Mouse (Mus musculus) right cerebral cortex, postnatal 25 days (tissue): Measurements from ENCODE around the gene Zfyve16.

Source experiments
- DNase-seq: peaks from one replicate; pipeline ENCODE4 v3.0.0; 2022

Zfyve16 gene

DNA sequence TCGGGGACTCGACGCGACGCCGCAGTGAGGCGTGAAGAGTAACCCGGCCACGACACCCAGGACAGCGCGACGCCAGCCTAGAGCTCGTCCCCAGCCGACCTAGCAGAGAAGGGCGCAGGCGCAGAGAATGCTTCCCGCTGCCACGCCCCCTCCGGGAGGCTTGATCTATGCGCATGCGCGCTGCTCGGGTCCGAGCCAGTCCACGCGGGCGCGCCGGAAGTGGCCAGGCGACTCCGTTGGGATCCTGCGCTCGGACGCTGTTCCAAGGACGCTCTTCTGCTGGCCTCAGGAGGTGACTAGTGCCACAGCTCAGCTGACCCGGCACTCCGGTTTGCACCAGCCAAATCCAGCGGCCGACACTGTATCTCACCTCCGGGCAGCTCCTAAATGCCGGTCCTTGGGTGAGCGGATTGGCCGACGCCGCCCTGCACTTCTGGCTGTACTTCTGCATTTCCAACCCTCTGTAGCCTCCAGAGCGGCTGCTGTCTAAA, at the start of gene Zfyve16:
TSS of gene Zfyve16 (minus strand) at position 148 of the 491 bp plus-strand sequence.
- peak; percentile 98 for DNase-seq

GRCm38 (mm10) chr13:92578210-92578609, 47.5 kb upstream of the Zfyve16 start:
- no peak for DNase-seq

- DNase-seq = no peak
These were observed 46.0 kb upstream of the Zfyve16 start for GRCm38 (mm10) chr13:92576688-92577087.

DNA sequence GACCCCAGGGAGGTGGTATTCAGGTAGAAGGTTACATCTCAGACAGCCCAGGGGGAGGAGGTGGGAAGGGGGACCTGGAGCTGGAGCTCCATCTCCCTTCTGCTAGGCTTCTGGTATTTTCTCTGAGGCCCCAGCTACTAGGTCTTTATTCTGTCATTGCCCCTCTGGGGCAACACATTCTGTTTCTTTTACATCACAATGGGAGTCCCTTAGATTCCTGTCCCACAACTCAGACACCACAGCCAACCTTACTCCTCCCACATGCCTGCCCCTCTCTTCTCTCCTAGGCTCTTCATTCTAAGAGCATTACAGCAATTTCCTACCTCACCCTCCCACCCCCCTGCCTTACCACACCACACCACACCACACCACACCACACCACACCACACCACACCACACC, 45.4 kb upstream of the Zfyve16 start, which contains the start of gene Spz1:
TSS of gene Spz1 (minus strand) at position 101 of the 400 bp plus-strand sequence.
- no peak for DNase-seq

- no peak for DNase-seq
These were observed 28.8 kb upstream of the Zfyve16 start for GRCm38 (mm10) chr13:92559429-92559828.

DNA sequence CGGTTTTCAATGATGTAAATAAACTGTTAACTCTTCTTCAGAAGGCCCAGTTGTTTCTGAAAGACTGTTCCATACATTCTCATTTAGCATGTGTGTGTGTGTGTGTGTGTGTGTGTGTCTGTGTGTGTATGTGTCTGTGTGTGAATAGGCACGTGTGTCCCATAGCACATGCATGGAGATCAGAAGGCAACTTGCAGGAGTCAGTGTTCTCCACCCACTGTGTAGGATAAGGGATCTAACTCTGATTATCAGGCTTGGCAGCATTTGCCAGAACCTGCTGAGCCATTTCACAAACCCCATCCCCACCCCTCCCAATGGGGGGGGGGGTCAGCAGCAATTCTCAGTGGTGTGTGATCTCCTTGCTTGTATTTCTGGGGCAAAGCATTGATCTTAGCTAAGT, 26.6 kb upstream of the Zfyve16 start:
- DNase-seq = no peak

- no peak for DNase-seq
These were observed 25.9 kb upstream of the Zfyve16 start for GRCm38 (mm10) chr13:92556458-92557126.

GRCm38 (mm10) chr13:92547093-92547492, 16.4 kb upstream of the Zfyve16 start:
- no peak for DNase-seq

GRCm38 (mm10) chr13:92540997-92541396, 10.3 kb upstream of the Zfyve16 start:
- DNase-seq = no peak

DNA sequence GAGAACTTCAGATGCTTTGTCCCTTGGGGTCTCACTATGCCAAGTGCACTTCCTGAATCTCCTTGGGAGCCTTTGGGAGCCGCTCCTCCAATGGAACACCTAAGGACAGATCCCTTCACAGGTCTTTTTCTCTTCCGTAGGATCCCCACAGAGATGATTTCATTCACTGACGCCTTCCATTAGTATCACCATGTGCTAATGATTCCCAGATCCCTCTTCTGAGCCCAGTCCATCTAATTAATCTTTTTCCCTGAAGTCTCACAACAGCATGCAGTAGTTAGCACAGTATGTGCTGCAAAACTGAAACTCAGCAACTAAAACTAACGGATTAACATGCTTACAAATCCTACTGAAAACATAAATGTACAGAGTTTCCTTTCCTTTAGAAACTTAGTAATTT, 8.5 kb upstream of the Zfyve16 start:
- DNase-seq = no peak

DNA sequence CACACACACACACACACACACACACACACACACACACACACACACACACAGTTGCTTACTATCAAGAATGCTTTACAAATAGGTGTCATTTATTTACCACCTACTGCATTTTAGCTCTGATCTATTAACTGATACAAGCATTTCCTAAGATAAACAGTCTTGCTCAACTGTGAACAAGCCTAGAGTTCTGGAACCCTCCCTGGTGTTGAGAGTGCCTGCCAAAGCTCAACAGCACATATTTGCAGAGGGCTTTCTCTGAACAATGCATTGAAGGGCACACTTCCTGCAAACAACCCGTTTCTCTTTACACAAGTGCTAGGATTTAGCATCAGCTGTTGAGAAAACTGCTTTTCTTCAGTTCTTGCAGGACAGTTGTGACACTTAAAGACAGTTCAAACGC, 3.1 kb upstream of the Zfyve16 start:
- DNase-seq = no peak

GRCm38 (mm10) chr13:92532216-92532615, 1.5 kb upstream of the Zfyve16 start:
- no peak for DNase-seq

DNA sequence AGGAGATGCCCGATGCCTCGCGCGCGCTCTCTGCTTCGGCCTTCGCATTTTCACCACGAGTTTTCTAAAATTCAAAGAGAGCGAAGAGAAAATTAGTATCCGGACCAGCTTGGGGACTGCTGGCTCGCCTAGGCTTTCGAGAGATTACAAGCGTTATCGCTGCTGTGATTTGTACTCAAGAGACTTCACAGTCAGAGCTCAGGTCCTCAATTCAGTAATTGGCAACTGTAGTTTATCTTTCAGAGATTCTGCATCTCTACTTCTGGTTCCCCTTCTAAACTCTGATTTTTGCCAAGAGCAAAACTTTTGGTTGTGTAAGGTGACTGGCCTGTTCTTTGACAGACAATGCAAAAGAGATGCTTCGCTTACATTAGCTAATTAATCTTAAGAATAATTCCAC, 569 bp upstream of the Zfyve16 start:
- DNase-seq = no peak

DNA sequence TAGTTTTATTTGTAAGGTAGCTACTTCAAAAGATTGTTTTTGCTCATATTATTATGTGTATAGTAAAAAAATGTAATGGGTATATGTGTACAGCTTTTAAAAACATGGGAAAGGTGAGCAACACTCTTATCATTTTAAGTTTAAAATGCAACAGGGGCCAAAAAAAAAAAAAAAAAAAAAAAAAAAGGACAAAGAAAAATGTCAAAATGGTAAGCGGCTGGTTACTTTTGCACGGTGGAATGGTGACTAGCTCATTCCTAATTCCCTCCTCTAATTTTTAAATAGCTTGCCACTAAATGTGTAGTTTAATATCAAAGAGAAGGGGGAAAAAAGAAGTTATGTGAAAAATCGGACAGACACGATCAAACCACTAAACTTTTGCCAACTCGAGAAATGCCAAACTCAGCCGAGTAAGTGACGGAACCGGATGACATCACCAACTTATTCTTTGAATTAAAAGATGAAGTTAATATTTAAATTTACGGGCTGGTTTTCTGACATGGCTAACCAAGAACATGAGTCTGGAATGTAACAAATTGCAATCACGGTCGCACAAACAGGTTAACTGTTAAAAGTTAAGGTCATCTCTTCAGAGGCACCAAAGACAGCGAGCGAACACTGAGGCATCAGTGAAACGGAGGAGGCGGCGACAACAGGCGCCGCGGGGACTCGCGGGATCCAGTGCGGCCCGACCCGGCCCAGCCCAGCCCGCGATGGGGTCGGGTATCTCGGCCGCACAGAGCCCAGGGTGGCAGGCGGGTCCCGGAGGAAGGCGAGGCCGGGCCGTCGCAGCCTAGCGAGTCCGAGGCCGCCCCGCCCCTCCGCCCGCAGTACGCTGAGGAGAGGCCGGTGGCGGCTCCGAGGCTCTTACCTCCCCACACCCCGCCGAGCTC, 594 bp downstream of the Zfyve16 start:
- DNase-seq = no peak

GRCm38 (mm10) chr13:92523178-92523813, 7.4 kb downstream of the Zfyve16 start:
- no peak for DNase-seq

- no peak for DNase-seq
These were observed 25.8 kb downstream of the Zfyve16 start for GRCm38 (mm10) chr13:92504871-92505270.

GRCm38 (mm10) chr13:92491923-92492322, 38.7 kb downstream of the Zfyve16 start:
- no peak for DNase-seq

DNA sequence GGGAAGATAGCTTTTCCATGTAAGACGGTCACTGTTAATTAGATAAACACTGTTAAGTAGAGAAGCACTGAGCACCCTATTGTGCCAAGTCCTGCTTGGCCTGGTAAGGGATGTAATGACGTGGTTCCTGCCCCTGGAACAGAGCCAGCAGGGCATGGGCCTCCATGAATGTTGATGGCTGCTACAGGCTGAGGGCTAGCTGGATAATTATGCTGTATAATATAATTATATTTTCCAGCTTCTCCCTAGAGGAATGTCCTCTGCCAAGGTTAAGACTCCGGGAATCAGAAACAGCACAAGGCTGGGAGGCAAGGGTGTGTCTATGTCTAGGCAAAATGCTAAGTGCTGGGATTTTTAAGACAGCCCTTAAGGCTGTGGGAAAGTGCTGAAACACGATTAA, 39.9 kb downstream of the Zfyve16 start:
- DNase-seq = no peak

DNA sequence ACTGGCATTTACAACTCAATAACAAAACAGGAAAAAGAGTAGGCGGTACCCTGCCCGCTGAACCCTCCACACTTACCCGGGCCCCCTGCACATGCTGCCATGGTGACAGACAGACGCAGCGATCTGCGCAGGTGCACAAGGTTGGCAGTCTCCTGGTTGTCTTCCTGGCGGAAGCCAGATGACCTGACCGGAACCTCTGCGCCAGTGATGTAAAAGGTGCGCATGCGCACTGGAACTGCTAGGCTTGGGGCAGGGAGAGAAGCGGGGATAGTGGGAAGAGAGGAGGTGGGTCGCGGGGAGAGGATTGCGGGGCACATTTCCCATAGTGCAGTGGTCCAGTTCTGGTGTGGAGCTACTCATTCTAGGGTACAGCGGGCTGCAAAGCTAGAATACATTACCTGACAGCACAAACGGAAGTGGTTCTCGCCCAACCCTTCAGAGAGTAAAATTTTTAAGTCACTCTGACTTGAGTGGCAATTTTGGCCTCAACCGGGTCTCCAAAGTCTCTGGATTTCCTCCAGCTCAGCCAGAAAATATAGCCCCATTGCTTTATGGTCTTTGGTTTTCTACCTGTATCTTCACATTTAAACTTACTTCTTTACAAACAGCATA, 46.7 kb downstream of the Zfyve16 start, which contains the start of gene Fam151b:
TSS of gene Fam151b (minus strand) at position 164 of the 612 bp plus-strand sequence.
- DNase-seq = peak; percentile 89

GRCm38 (mm10) chr13:92483348-92483747, 47.3 kb downstream of the Zfyve16 start:
- DNase-seq = peak; percentile 29

DNA sequence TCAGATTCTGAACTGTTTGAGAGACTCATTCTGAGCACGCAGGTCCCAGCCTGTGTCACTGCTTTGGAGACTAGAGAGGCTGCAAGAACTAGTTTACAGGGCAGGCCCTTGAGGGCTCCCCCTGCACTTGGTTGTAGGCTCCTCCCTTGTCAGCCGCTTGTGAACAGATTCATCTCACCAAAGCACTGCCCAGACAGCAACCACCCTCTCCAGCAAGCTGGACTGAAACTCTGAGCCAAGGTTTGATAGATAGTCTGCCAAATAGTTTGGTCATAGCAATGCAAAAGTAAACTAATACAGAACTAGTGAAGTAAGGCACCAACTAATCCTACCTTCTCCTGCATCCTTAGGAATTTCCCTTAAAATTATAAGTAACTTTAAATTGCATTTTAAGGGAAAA, 60.5 kb downstream of the Zfyve16 start:
- DNase-seq = no peak

GRCm38 (mm10) chr13:92469381-92469780, 61.3 kb downstream of the Zfyve16 start:
- no peak for DNase-seq

DNA sequence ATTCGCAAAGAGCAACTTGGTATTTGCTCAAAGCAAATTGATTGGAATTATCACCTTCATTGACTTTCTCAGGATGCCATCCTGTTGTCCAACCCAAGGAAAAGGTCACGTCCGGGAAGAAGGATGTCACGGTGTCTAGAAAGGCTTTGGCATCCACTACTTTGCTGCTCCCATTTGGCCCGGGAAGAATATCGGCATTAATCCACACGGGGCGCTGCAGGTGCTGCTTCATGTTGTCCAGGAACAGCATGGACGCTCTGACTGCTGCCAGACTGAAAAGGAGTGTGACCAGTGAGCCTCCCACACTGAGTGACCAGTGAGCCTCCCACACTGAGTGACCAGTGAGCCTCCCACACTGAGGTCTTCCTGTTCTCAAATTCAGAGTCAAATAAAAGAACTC, 62.8 kb downstream of the Zfyve16 start:
- DNase-seq = no peak
